ENCODE assay signal across 14 mouse cellular contexts in the genomic region with DNA sequence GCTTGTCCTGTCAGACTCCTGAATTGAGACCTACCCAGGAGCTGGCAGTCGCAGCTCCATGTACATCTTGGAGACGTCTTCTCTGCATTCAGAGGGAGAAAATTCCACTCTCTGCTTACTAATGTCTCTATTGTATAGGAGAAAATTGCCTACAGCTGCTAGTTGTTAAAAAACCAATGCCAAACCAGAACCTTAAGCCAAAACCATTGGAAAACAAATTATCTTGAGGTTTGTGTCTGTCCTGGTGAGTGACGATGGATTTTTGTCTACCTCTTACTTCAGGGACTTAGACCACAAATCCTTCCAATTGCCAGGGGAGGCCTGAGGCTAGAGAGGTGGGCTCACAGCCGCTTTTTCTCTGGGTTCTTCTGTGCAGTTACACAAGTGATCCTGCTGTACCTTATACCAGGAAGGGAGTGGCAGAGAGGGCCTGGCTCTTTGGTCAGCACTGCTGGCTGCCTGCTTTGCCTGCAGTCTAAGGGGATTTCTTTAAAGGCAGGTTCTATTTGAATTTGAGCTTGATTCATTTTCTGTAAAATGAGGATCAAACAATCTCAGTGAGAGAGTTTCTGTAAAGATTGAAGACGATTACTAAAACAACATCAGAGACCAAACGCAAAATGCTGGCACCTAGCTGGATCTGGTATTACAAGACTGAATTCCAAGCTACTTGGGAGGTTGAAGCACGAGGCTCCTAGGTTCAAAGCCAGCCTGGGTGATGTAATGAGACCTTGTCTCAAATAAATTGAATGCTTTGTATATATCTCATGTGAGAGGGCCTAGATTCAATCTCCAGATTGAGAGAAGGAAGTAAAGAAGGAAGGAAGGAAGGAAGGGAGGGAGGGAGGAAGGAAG.
DNase-seq lines count a peak whose midpoint lies in the region; ATAC-seq and TF ChIP-seq lines count a peak whose summit lies in the region.
"Had no signal": no experiment of that assay in that cellular context is flagged by ENCODE, and none has a peak within 500 bp of the region (broad histone marks: within the 10 kb centered on the region; RNA-seq: fewer than 3 reads in every experiment).

No protein-coding gene starts in this region.

- peaks cover 17% of the 10 kb centered on the region for H3K36me3 ChIP-seq in hindbrain, embryonic 12.5 days

- WGBS in olfactory bulb, adult 2 months, result 56% methylated on average over 7 of the region's 7 CpGs
- 83% methylated on average over 7 of the region's 7 CpGs for WGBS in hindbrain, embryonic 12.5 days

- TF ChIP-seq CTCF in layer of hippocampus, adult 2 months (conservative IDR thresholded peaks at IDR 0.05), result no peak
- TF ChIP-seq CTCF in cortical plate, adult 2 months (IDR thresholded peaks at IDR 0.05; ENCODE audit: extremely low read depth, insufficient read depth, low read length), result no peak
- TF ChIP-seq CTCF in olfactory bulb, adult 2 months (IDR thresholded peaks at IDR 0.05; ENCODE audit: insufficient read depth, low read depth, low read length), result no peak

- H3K9me3 ChIP-seq in hindbrain, embryonic 12.5 days (replicated peaks), result no peaks in the 10 kb centered on the region
- H3K9me3 ChIP-seq: liver, embryonic 12.5 days; lung, embryonic 15.5 days had no signal

- no peaks in the 10 kb centered on the region for H3K27me3 ChIP-seq in hindbrain, embryonic 12.5 days
- H3K27me3 ChIP-seq: liver, embryonic 12.5 days; lung, embryonic 15.5 days had no signal

- peaks cover 6% of the 10 kb centered on the region for H3K4me1 ChIP-seq in cortical plate, adult 2 months (ENCODE audit: control insufficient read depth, insufficient read depth, low read length)
- peaks cover 18% of the 10 kb centered on the region for H3K4me1 ChIP-seq in olfactory bulb, adult 2 months (ENCODE audit: control insufficient read depth, insufficient read depth, low read length)
- H3K4me1 ChIP-seq in hindbrain, embryonic 12.5 days, result peaks cover 3% of the 10 kb centered on the region; the same call in 1 of the 2 replicates
- H3K4me1 ChIP-seq: lung, embryonic 15.5 days; midbrain, embryonic 10.5 days had no signal

- H3K27ac ChIP-seq in layer of hippocampus, adult 2 months, result peak overlapping the region; percentile 83
- 0 out of 2 replicates have a peak overlapping the region, but pooled peaks have one; percentile 12 for H3K27ac ChIP-seq in cortical plate, adult 2 months (ENCODE audit: insufficient read depth, low read length)
- peak overlapping the region; percentile 88 for H3K27ac ChIP-seq in olfactory bulb, adult 2 months (ENCODE audit: insufficient read depth, low read depth, low read length)
- no peak overlapping the region for H3K27ac ChIP-seq in hindbrain, embryonic 12.5 days
- H3K27ac ChIP-seq: kidney, postnatal 0 days; liver, embryonic 12.5 days; lung, embryonic 15.5 days; midbrain, embryonic 10.5 days had no signal

- no peak for TF ChIP-seq POLR2A in cortical plate, adult 2 months (IDR thresholded peaks at IDR 0.05; ENCODE audit: extremely low read depth, insufficient read depth, low read length)
- TF ChIP-seq POLR2A in olfactory bulb, adult 2 months (IDR thresholded peaks at IDR 0.05; ENCODE audit: insufficient read depth, low read depth, low read length), result no peak

- no peak for DNase-seq in frontal cortex, postnatal 36 days (ENCODE audit: low spot score in 2 of 2)
- DNase-seq in layer of hippocampus, adult 2 months (ENCODE audit: low spot score in 2 of 2), result no peak
- no peak for DNase-seq in layer of hippocampus, adult 18-20 months (ENCODE audit: low spot score in 2 of 2)
- no peak for DNase-seq in kidney, postnatal 10 days
- DNase-seq: cerebellum, adult 11-12 months; thymus, postnatal 4 days had no signal

- no peak overlapping the region for H3K4me3 ChIP-seq in layer of hippocampus, adult 2 months
- H3K4me3 ChIP-seq in cortical plate, adult 2 months (ENCODE audit: insufficient read depth, low read length), result no peak overlapping the region
- H3K4me3 ChIP-seq in olfactory bulb, adult 2 months (ENCODE audit: insufficient read depth, low read depth, low read length), result no peak overlapping the region
- H3K4me3 ChIP-seq in hindbrain, embryonic 12.5 days, result no peak overlapping the region
- H3K4me3 ChIP-seq: liver, embryonic 12.5 days; lung, embryonic 15.5 days; midbrain, embryonic 10.5 days had no signal

- no peak overlapping the region for H3K4me2 ChIP-seq in hindbrain, embryonic 12.5 days (replicated peaks)
- H3K4me2 ChIP-seq: liver, embryonic 12.5 days; lung, embryonic 15.5 days had no signal

- H3K9ac ChIP-seq in hindbrain, embryonic 12.5 days, result no peak overlapping the region
- H3K9ac ChIP-seq: liver, embryonic 12.5 days; lung, embryonic 15.5 days had no signal

- peak; percentile 10; the same call in 1 of the 2 replicates for ATAC-seq in frontal cortex, adult (ENCODE audit: low TSS enrichment)
- ATAC-seq in hindbrain, embryonic 12.5 days (ENCODE audit: low FRiP score), result no peak
- ATAC-seq: liver, embryonic 12.5 days had no signal
